In the genomic region with DNA sequence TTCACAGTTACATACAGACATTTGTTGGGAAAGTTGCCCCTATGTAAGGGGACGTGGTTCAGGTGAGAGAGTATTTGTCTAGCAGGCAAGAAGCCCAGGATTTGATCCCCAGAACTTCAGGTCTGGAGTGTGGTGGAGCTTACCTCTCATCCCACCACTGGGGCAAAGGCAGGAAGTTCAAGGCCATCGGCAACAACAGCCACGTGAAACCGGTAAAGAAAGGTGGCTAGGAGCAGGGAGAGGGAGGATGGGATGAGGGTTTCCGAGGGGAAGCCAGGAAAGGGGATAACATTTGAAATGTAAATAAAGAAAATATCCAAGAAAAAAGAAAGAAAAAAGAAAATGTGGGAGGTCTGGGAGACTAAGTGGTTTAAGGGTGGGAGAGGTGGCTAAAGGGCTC, we compare ENCODE assay signal across 19 mouse cellular contexts. TPM values are rescaled to one million over a fixed set of nuclear protein-coding genes. Genes with fewer than 3 reads are reported as not detected.
A peak's percentile ranks its signal among the peaks of the same experiment; 100 is the strongest.
DNase-seq lines count a peak whose midpoint lies in the region; ATAC-seq lines count a peak whose summit lies in the region.
"Had no signal": no experiment of that assay in that cellular context is flagged by ENCODE, and none has a peak within 500 bp of the region (broad histone marks: within the 10 kb centered on the region; RNA-seq: fewer than 3 reads in every experiment).

No protein-coding gene starts in this region.

- no peak for ATAC-seq in lung, embryonic 15.5 days (ENCODE audit: borderline replicate concordance, extremely low read depth, low FRiP score, low TSS enrichment)
- no peak for ATAC-seq in liver, embryonic 12.5 days
- ATAC-seq: forebrain, embryonic 14.5 days; forebrain, postnatal 0 days had no signal

- H3K4me2 ChIP-seq in lung, embryonic 15.5 days, result no peak overlapping the region
- no peak overlapping the region for H3K4me2 ChIP-seq in liver, embryonic 12.5 days
- H3K4me2 ChIP-seq: embryonic facial prominence, embryonic 12.5 days had no signal

- no peaks in the 10 kb centered on the region for H3K9me3 ChIP-seq in lung, embryonic 15.5 days
- no peaks in the 10 kb centered on the region for H3K9me3 ChIP-seq in liver, embryonic 12.5 days (replicated peaks)
- H3K9me3 ChIP-seq: embryonic facial prominence, embryonic 10.5 days; embryonic facial prominence, embryonic 12.5 days had no signal

- H3K27ac ChIP-seq in lung, embryonic 15.5 days, result peak overlapping the region; percentile 10; the same call in 1 of the 2 replicates
- no peak overlapping the region for H3K27ac ChIP-seq in liver, embryonic 12.5 days
- H3K27ac ChIP-seq: embryonic facial prominence, embryonic 10.5 days; embryonic facial prominence, embryonic 12.5 days had no signal

- 19% methylated on average over 5 of the region's 5 CpGs for WGBS in lung, embryonic 15.5 days
- 41% methylated on average over 5 of the region's 5 CpGs for WGBS in liver, embryonic 12.5 days (ENCODE audit: insufficient replicate concordance)

- DNase-seq in lung, postnatal 4 days, result no peak
- DNase-seq in ES-CJ7 (ENCODE audit: low read depth, low spot score) (peak; percentile 79), ZHBTc4 (ENCODE audit: low read depth, low spot score) (peak; percentile 48)
- DNase-seq in embryo, embryonic 11 days, result no peak
- DNase-seq: adrenal gland, adult 2 months; adrenal gland, postnatal 10 days; adrenal gland, postnatal 25 days; cerebellum, adult 11 months; cerebellum, adult 18-20 months; cerebellum, adult 8-10 months; cerebellum, adult 9-11 months; cerebellum, postnatal 14 days; cerebellum, postnatal 36 days; forebrain, postnatal 0 days had no signal

- H3K4me1 ChIP-seq in lung, embryonic 15.5 days, result peaks cover 8% of the 10 kb centered on the region
- no peaks in the 10 kb centered on the region for H3K4me1 ChIP-seq in liver, embryonic 12.5 days
- H3K4me1 ChIP-seq: embryonic facial prominence, embryonic 10.5 days; embryonic facial prominence, embryonic 12.5 days had no signal

- no peaks in the 10 kb centered on the region for H3K36me3 ChIP-seq in lung, embryonic 15.5 days
- H3K36me3 ChIP-seq in liver, embryonic 12.5 days, result no peaks in the 10 kb centered on the region
- H3K36me3 ChIP-seq: embryonic facial prominence, embryonic 10.5 days; embryonic facial prominence, embryonic 12.5 days had no signal

- no peak overlapping the region for H3K9ac ChIP-seq in lung, embryonic 15.5 days
- no peak overlapping the region for H3K9ac ChIP-seq in liver, embryonic 12.5 days
- H3K9ac ChIP-seq: embryonic facial prominence, embryonic 12.5 days; forebrain, postnatal 0 days had no signal

- no peaks in the 10 kb centered on the region for H3K27me3 ChIP-seq in lung, embryonic 15.5 days
- H3K27me3 ChIP-seq in liver, embryonic 12.5 days (replicated peaks), result peaks cover 22% of the 10 kb centered on the region
- H3K27me3 ChIP-seq: embryonic facial prominence, embryonic 12.5 days had no signal

- H3K4me3 ChIP-seq in lung, embryonic 15.5 days, result no peak overlapping the region
- no peak overlapping the region for H3K4me3 ChIP-seq in liver, embryonic 12.5 days
- H3K4me3 ChIP-seq: embryonic facial prominence, embryonic 10.5 days; embryonic facial prominence, embryonic 12.5 days had no signal

RNA-seq across cellular contexts. Expression of a gene that starts 7.7 kb away (rescaled TPM):
- 2.5 and 3.1 TPM in 2 replicates for polyA plus RNA-seq in lung, embryonic 15.5 days (2015; fragmentation: Nextera tagmentation; extraction: Ambion mirVana)
- polyA plus RNA-seq in liver, embryonic 12.5 days (2016; fragmentation: Nextera tagmentation; extraction: Ambion mirVana), result 0.04 and 0.19 TPM in 2 replicates

Comparison
In these comparisons a context has a peak if more than half of its experiments do, and no peak if none do; other contexts are left out.
1. DNase-seq: peak in ES-CJ7 (single experiment) and ZHBTc4 (single experiment); none in lung, postnatal 4 days (0 of 2) and embryo, embryonic 11 days (single experiment).